Mouse (Mus musculus): ENCODE data around the gene Chchd4. TPM values are rescaled to one million over a fixed set of nuclear protein-coding genes. Genes with fewer than 3 reads are reported as not detected.

Gene Chchd4
- total RNA-seq, 2 experiments from 2014 or later: 19.8 to 21.1 TPM

DNA sequence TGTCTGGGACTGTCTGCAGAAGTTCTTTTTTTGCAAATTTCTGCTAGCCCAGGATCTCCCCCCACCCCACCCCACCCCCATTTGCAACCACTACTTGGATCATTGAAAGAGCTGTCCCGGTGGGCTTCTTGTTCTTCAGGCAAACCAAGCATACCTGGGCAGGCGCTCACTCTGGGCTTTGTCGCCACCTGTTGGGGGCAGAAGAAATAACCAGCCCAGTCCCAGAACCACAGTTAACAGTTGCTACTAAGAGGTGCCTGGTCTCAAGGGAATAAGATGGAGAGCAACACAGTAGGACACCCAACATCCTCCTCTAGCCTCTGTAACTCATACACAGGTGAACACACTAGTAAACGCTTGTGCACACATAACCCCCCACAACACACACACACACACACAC, 58.5 kb downstream of the Chchd4 start:
- DNase-seq (ENCODE audit: low spot score in 2 of 2): peak in 1 of 2 experiments; percentile 26
- intact Hi-C loops (cut with DNase I): loop anchor here (5.0 kb wide), 1 partner anchor 243 kb away; no protein-coding TSS in a partner anchor

Other genes with a start within 250 kb of the Chchd4 start
- gene Wnt7a, start 62.2 kb downstream of the Chchd4 start, total RNA-seq (2021): 10 to 100 TPM; 14.2 to 16.0 TPM
- 10 to 100 TPM; 24.9 to 29.6 TPM for gene Tmem43, start 157 bp upstream of the Chchd4 start, total RNA-seq (2021)
- gene Xpc, start 42.3 kb upstream of the Chchd4 start, total RNA-seq (2021): 10 to 100 TPM; 13.2 to 14.9 TPM
- 10 to 100 TPM; 35.0 to 41.3 TPM for gene Lsm3, start 42.4 kb upstream of the Chchd4 start, total RNA-seq (2021)
- 100 to 1,000 TPM; 120 to 170 TPM for gene Slc6a6, start 210.5 kb upstream of the Chchd4 start, total RNA-seq (2021)